Mouse (Mus musculus) limb, embryonic 12.5 days (tissue): ENCODE measurements around the gene Olfr173. TPM values are rescaled to one million over a fixed set of nuclear protein-coding genes. Genes with fewer than 3 reads are reported as not detected.

Experiments used
- ATAC-seq: fragments of 200-750 bp; cut with Nextera tagmentation; 2 replicates; pipeline ENCODE4 v1.8.0; 2017; ENCODE audit warnings: low read depth, moderate TSS enrichment; ENCODE audit not compliant: insufficient number of reproducible peaks, insufficient read depth, low FRiP score, low TSS enrichment
- H3K27ac ChIP-seq: fragments of 300-500 bp; sonication (generic); 2 replicates; pipeline ENCODE4 v1.5.1; 2016; ENCODE audit warnings: mild to moderate bottlenecking, moderate library complexity
- H3K27me3 ChIP-seq: fragments of 300-500 bp; sonication (generic); 2 replicates; pipeline ENCODE4 v1.6.1; 2016; ENCODE audit warnings: mild to moderate bottlenecking, moderate library complexity
- H3K36me3 ChIP-seq: fragments of 300-500 bp; sonication (generic); 2 replicates; pipeline ENCODE4 v1.6.1; 2016; ENCODE audit warnings: mild to moderate bottlenecking, moderate library complexity
- H3K4me1 ChIP-seq: fragments of 300-500 bp; sonication (generic); replicated peaks from 2 replicates; pipeline ENCODE4 v1.6.1; 2016
- H3K4me2 ChIP-seq: fragments of 300-500 bp; sonication (generic); 2 replicates; pipeline ENCODE4 v1.6.1; 2016; ENCODE audit warnings: mild to moderate bottlenecking, moderate library complexity
- H3K4me3 ChIP-seq: fragments of 300-500 bp; sonication (generic); replicated peaks from 2 replicates; pipeline ENCODE4 v1.5.1; 2016; ENCODE audit warnings: mild to moderate bottlenecking
- H3K9ac ChIP-seq: fragments of 300-500 bp; sonication (generic); replicated peaks from 2 replicates; pipeline ENCODE4 v1.6.1; 2016; ENCODE audit warnings: mild to moderate bottlenecking, moderate library complexity
- H3K9me3 ChIP-seq: fragments of 300-500 bp; sonication (generic); 2 replicates; pipeline ENCODE4 v1.6.1; 2016; ENCODE audit warnings: mild to moderate bottlenecking, moderate library complexity
- WGBS: fragments of 180-500 bp; shearing (Covaris S2); methylation state at CpG from one replicate; pipeline ENCODE4 v1.1.7; 2016; 5-methylcytosine and 5-hydroxymethylcytosine counted together
- microRNA-seq: library from miRNA; unstranded; fragments of <30 nt; microRNA quantifications from one replicate; pipeline ENCODE4, GENCODE M21; 2017
- polyA plus RNA-seq: library from polyadenylated mRNA; unstranded; fragments of >200 nt; fragmentation: Nextera tagmentation; extraction: Ambion mirVana; gene quantifications from 2 replicates; pipeline ENCODE4 v1.2.1, GENCODE M21; 2016

The Olfr173 gene
- not detected in 2 replicates for polyA plus RNA-seq

GRCm38 (mm10) chr16:58800168-58800567 lies at the start of gene Olfr173:
TSS of gene Olfr173 (minus strand) at chr16:58800268.
- no peak within 1 kb of the TSS for H3K4me2 ChIP-seq
- ATAC-seq: no peak
- no peak within 1 kb of the TSS for H3K9ac ChIP-seq
- no peaks in the 10 kb centered on the region for H3K9me3 ChIP-seq
- no peaks in the 10 kb centered on the region for H3K27me3 ChIP-seq
- H3K36me3 ChIP-seq: no peaks in the 10 kb centered on the region
- no peak within 1 kb of the TSS for H3K27ac ChIP-seq
- no peaks in the 10 kb centered on the region for H3K4me1 ChIP-seq
- WGBS: 78% methylated on average over 2 of the region's 2 CpGs
- no peak within 1 kb of the TSS for H3K4me3 ChIP-seq

- 0 out of 2 replicates have a peak, but pooled peaks cover under 1% of the 10 kb centered on the region for H3K9me3 ChIP-seq
- no peak within 1 kb of the TSS for H3K9ac ChIP-seq
- H3K4me1 ChIP-seq: no peaks in the 10 kb centered on the region
- ATAC-seq: no peak
- WGBS: 90% methylated on average over 1 of the region's 1 CpGs
- H3K36me3 ChIP-seq: no peaks in the 10 kb centered on the region
- H3K27me3 ChIP-seq: no peaks in the 10 kb centered on the region
- no peak within 1 kb of the TSS for H3K4me3 ChIP-seq
- H3K27ac ChIP-seq: no peak within 1 kb of the TSS
- H3K4me2 ChIP-seq: no peak within 1 kb of the TSS
Observed at GRCm38 (mm10) chr16:58826732-58827319, 26.8 kb upstream of the Olfr173 start, which contains the start of gene Olfr175-ps1. TSS of gene Olfr175-ps1 (minus strand) at chr16:58826782.

- no peak within 1 kb of the TSS for H3K9ac ChIP-seq
- H3K27ac ChIP-seq: no peak within 1 kb of the TSS
- no peak within 1 kb of the TSS for H3K4me3 ChIP-seq
- no peak for ATAC-seq
- H3K27me3 ChIP-seq: no peaks in the 10 kb centered on the region
- H3K4me2 ChIP-seq: no peak within 1 kb of the TSS
- no peaks in the 10 kb centered on the region for H3K36me3 ChIP-seq
- 75% methylated on average over 1 of the region's 1 CpGs for WGBS
- H3K9me3 ChIP-seq: peaks cover 5% of the 10 kb centered on the region; the same call in 1 of the 2 replicates
- no peaks in the 10 kb centered on the region for H3K4me1 ChIP-seq
Observed at GRCm38 (mm10) chr16:58763076-58763475, 37.0 kb downstream of the Olfr173 start, which contains the start of gene Olfr172. TSS of gene Olfr172 (minus strand) at chr16:58763176.

- no peak; the same call in 1 of the 2 replicates for ATAC-seq
- H3K9ac ChIP-seq: no peak overlapping the region
- no peaks in the 10 kb centered on the region for H3K36me3 ChIP-seq
- no peak overlapping the region for H3K27ac ChIP-seq
- no peaks in the 10 kb centered on the region for H3K27me3 ChIP-seq
- no peaks in the 10 kb centered on the region for H3K9me3 ChIP-seq
- H3K4me1 ChIP-seq: 0 out of 2 replicates have a peak, but pooled peaks cover 3% of the 10 kb centered on the region
- H3K4me2 ChIP-seq: no peak overlapping the region
- H3K4me3 ChIP-seq: no peak overlapping the region
Observed at GRCm38 (mm10) chr16:58756191-58756590, 43.9 kb downstream of the Olfr173 start.

- H3K4me2 ChIP-seq: no peak overlapping the region
Observed at GRCm38 (mm10) chr16:58751314-58751713, 48.8 kb downstream of the Olfr173 start.

GRCm38 (mm10) chr16:58746715-58747114 lies 53.4 kb downstream of the Olfr173 start:
- Histone ChIP-seq H3K4me2 (no peak overlapping the region), H3K4me1 (no peaks in the 10 kb centered on the region), H3K4me3 (no peak overlapping the region), H3K9ac (no peak overlapping the region), H3K27me3 (no peaks in the 10 kb centered on the region), H3K27ac (no peak overlapping the region), H3K9me3 (no peaks in the 10 kb centered on the region), H3K36me3 (no peaks in the 10 kb centered on the region)
- no peak for ATAC-seq
- 71% methylated on average over 4 of the region's 4 CpGs for WGBS

More at GRCm38 (mm10) chr16:58751314-58751713, 48.8 kb downstream of the Olfr173 start:
- Histone ChIP-seq H3K4me1 (0 out of 2 replicates have a peak, but pooled peaks cover 2% of the 10 kb centered on the region), H3K9me3 (no peaks in the 10 kb centered on the region), H3K27ac (no peak overlapping the region), H3K4me3 (no peak overlapping the region), H3K27me3 (no peaks in the 10 kb centered on the region), H3K9ac (no peak overlapping the region), H3K36me3 (no peaks in the 10 kb centered on the region)
- 28% methylated on average over 1 of the region's 1 CpGs for WGBS
- no peak for ATAC-seq

Small RNA genes lying within 50 kb of the gene (microRNA-seq; reads per million reads assigned to microRNA genes)
- not detected for gene Gm27564

Other genes with a start within 250 kb of the Olfr173 start
- gene Gm813, start 183.3 kb downstream of the Olfr173 start, polyA plus RNA-seq: not detected in 2 replicates
- gene E330017A01Rik, start 161.5 kb downstream of the Olfr173 start, polyA plus RNA-seq: not detected in 2 replicates
- 23.0 and 23.4 TPM in 2 replicates for gene Cpox, start 130.0 kb downstream of the Olfr173 start, polyA plus RNA-seq
- not detected in 2 replicates for gene Gpr15, start 81.2 kb downstream of the Olfr173 start, polyA plus RNA-seq
- gene Cldnd1, start 72.4 kb downstream of the Olfr173 start, polyA plus RNA-seq: 105 and 119 TPM in 2 replicates
- gene Olfr172, start 37.1 kb downstream of the Olfr173 start, polyA plus RNA-seq: not detected in 2 replicates
- not detected in 2 replicates for gene Olfr175-ps1, start 26.5 kb upstream of the Olfr173 start, polyA plus RNA-seq
- not detected in 2 replicates for gene Olfr177, start 74.5 kb upstream of the Olfr173 start, polyA plus RNA-seq
- not detected in 2 replicates for gene Olfr178, start 91.8 kb upstream of the Olfr173 start, polyA plus RNA-seq
- not detected in 2 replicates for gene Olfr181, start 128.5 kb upstream of the Olfr173 start, polyA plus RNA-seq
- not detected in 2 replicates for gene Olfr180, start 129.1 kb upstream of the Olfr173 start, polyA plus RNA-seq
- not detected in 2 replicates for gene Olfr183, start 195.1 kb upstream of the Olfr173 start, polyA plus RNA-seq
- not detected in 2 replicates for gene Olfr186, start 230.0 kb upstream of the Olfr173 start, polyA plus RNA-seq
- not detected in 2 replicates for gene Olfr187, start 239.5 kb upstream of the Olfr173 start, polyA plus RNA-seq